ENCODE assay signal across 8 mouse cellular contexts in genomic region chr5:129586016-129586415, GRCm38 (mm10). TPM values are rescaled to one million over a fixed set of nuclear protein-coding genes. Genes with fewer than 3 reads are reported as not detected.
A peak's percentile ranks its signal among the peaks of the same experiment; 100 is the strongest.
DNase-seq lines count a peak whose midpoint lies in the region; ATAC-seq and TF ChIP-seq lines count a peak whose summit lies in the region.

No protein-coding gene starts in this region.

- H3K36me3 ChIP-seq in hindbrain, postnatal 0 days (ENCODE audit: insufficient read depth, low read length) = no peaks in the 10 kb centered on the region

- intact Hi-C loops in left cerebral cortex, postnatal 14 days (cut with DNase I) = loop anchor here (2.0 kb wide), 1 partner anchor 407 kb away; no protein-coding TSS in a partner anchor

- peak; percentile 94 for TF ChIP-seq CTCF in hindbrain, postnatal 0 days (IDR thresholded peaks at IDR 0.05; ENCODE audit: low read depth)

- peak overlapping the region; percentile 82 for H3K4me3 ChIP-seq in hindbrain, postnatal 0 days (ENCODE audit: low read length)

- H3K4me2 ChIP-seq in hindbrain, postnatal 0 days (ENCODE audit: low read depth, low read length) = peak overlapping the region; percentile 99

- peak overlapping the region; percentile 59 for H3K27ac ChIP-seq in hindbrain, postnatal 0 days

- peak overlapping the region; percentile 40; the same call in 1 of the 2 replicates for H3K9ac ChIP-seq in hindbrain, postnatal 0 days (replicated peaks; ENCODE audit: low read length)

- H3K9me3 ChIP-seq in hindbrain, postnatal 0 days (ENCODE audit: low read length) = no peaks in the 10 kb centered on the region

- peak; percentile 74 for ATAC-seq in hindbrain, postnatal 0 days
- peak; percentile 58 for ATAC-seq in megakaryocyte-erythroid progenitor cell, adult 5-6 weeks (replicated peaks; ENCODE audit: low FRiP score, low TSS enrichment, poor library complexity, severe bottlenecking)

- 0% methylated on average over 15 of the region's 17 CpGs for WGBS in hindbrain, postnatal 0 days

- DNase-seq in adrenal gland, adult (ENCODE audit: inconsistent age in 2 of 2, low spot score in 1 of 2) = peak; percentile 80 to 92
- DNase-seq in cerebellum, postnatal 36 days = peak; percentile 88 to 91
- DNase-seq in gastrocnemius, adult 8-10 months (ENCODE audit: low spot score in 2 of 2) = peak; percentile 49 to 58
- peak; percentile 92 for DNase-seq in hindbrain, postnatal 0 days (ENCODE audit: low spot score)
- peak; percentile 85 to 86 for DNase-seq in left cerebral cortex, postnatal 14 days (ENCODE audit: low spot score in 2 of 2)
- DNase-seq in right cerebral cortex, postnatal 36 days (ENCODE audit: low spot score in 2 of 2) = peak; percentile 62 to 66
- DNase-seq in urinary bladder, postnatal 4 days (ENCODE audit: low spot score in 2 of 2) = peak; percentile 69 to 87

- H3K27me3 ChIP-seq in hindbrain, postnatal 0 days (ENCODE audit: insufficient read depth, low read length) = no peaks in the 10 kb centered on the region

- H3K4me1 ChIP-seq in hindbrain, postnatal 0 days (ENCODE audit: insufficient read depth, low read length) = peaks cover 13% of the 10 kb centered on the region

RNA-seq across cellular contexts. Expression of gene Mmp17, which starts 2.0 kb away (rescaled TPM):
- total RNA-seq in gastrocnemius, adult 8-10 months (2022) = under 1 TPM; 0.22 to 0.58 (median 0.40) TPM
- 24.0 and 26.5 TPM in 2 replicates for total RNA-seq in hindbrain, postnatal 0 days (2014; rRNA removed)
- polyA plus RNA-seq in hindbrain, postnatal 0 days (2015; fragmentation: Nextera tagmentation; extraction: Ambion mirVana) = 7.4 and 8.0 TPM in 2 replicates
- 10 to 100 TPM; 91.1 to 94.9 TPM for total RNA-seq in left cerebral cortex, postnatal 14 days (2021)
- total RNA-seq in megakaryocyte-erythroid progenitor cell, adult 5-6 weeks (2014; fragmentation: Nextera tagmentation) = 0.40 TPM in 1 of 2 replicates, not detected in the other
- total RNA-seq in megakaryocyte-erythroid progenitor cell, adult 5-6 weeks (2017) = not detected in 2 replicates

Comparison
In these comparisons a context has a peak if more than half of its experiments do, and no peak if none do; other contexts are left out.
1. Peak in every context shown above with its lines: DNase-seq, ATAC-seq, H3K4me3 ChIP-seq and H3K27ac ChIP-seq.
2. RNA of gene Mmp17, which starts 2.0 kb away (total RNA-seq): 91.1 to 94.9 TPM in left cerebral cortex, postnatal 14 days and 24.0 to 26.5 TPM in hindbrain, postnatal 0 days; 0.22 to 0.58 TPM in gastrocnemius, adult 8-10 months and 0.40 TPM in megakaryocyte-erythroid progenitor cell, adult 5-6 weeks; every median in the first group is over 10 times any median in the second.